Mouse (Mus musculus) MEL (cell line): ENCODE data around the gene Try4.

Experiments used
- CHD1 ChIP-seq: IDR thresholded peaks from 2 replicates; pipeline ENCODE4 v1.6.1; 2012; ENCODE audit warnings: low read depth, mild to moderate bottlenecking, inconsistent platforms, low read length, improper control_type of control experiment
- CTCF ChIP-seq, 3 experiments: IDR thresholded peaks in 2 of 3; conservative IDR thresholded peaks in 1 of 3; 2 replicates each; pipeline ENCODE4 v1.5.1; 2011 to 2012; ENCODE audit warnings: low read length in 3 of 3, low read depth in 2 of 3, mild to moderate bottlenecking in 2 of 3, improper control_type of control experiment in 1 of 3, inconsistent platforms in 1 of 3, mixed read lengths in 1 of 3, moderate library complexity in 1 of 3; ENCODE audit not compliant: control insufficient read depth in 1 of 3, insufficient read depth in 1 of 3, poor library complexity in 1 of 3, severe bottlenecking in 1 of 3
- EP300 ChIP-seq, 2 experiments: IDR thresholded peaks; 2 replicates each; pipeline ENCODE4 v1.6.1; 2011; ENCODE audit warnings: improper control_type of control experiment in 2 of 2, low read length in 2 of 2, low read depth in 1 of 2, mild to moderate bottlenecking in 1 of 2
- HCFC1 ChIP-seq: IDR thresholded peaks from 2 replicates; pipeline ENCODE4 v1.6.1; 2012; ENCODE audit warnings: low read depth, mild to moderate bottlenecking, inconsistent platforms, low read length, improper control_type of control experiment, moderate library complexity
- JUND ChIP-seq: IDR thresholded peaks from 2 replicates; pipeline ENCODE4 v1.6.1; 2011; ENCODE audit warnings: low read depth, mild to moderate bottlenecking, improper control_type of control experiment, low read length
- MXI1 ChIP-seq: IDR thresholded peaks from 2 replicates; pipeline ENCODE4 v1.6.1; 2011; ENCODE audit warnings: mild to moderate bottlenecking, low read depth, low read length, improper control_type of control experiment
- POLR2A ChIP-seq, 2 experiments: IDR thresholded peaks; 2 replicates each; pipeline ENCODE4 v1.6.1; 2011 to 2012; ENCODE audit warnings: low read length in 2 of 2, mild to moderate bottlenecking in 2 of 2, control low read depth in 1 of 2, improper control_type of control experiment in 1 of 2, low read depth in 1 of 2, moderate library complexity in 1 of 2; ENCODE audit not compliant: control insufficient read depth in 1 of 2, insufficient read depth in 1 of 2, poor library complexity in 1 of 2
- USF1 ChIP-seq: IDR thresholded peaks from 2 replicates; pipeline ENCODE4 v1.6.1; 2014; ENCODE audit warnings: low read depth, mild to moderate bottlenecking, inconsistent platforms, low read length, improper control_type of control experiment, moderate library complexity
- ZMIZ1 ChIP-seq: IDR thresholded peaks from 2 replicates; pipeline ENCODE4 v1.6.1; 2012; ENCODE audit warnings: low read depth, mild to moderate bottlenecking, inconsistent platforms, low read length, improper control_type of control experiment, moderate library complexity

DNA sequence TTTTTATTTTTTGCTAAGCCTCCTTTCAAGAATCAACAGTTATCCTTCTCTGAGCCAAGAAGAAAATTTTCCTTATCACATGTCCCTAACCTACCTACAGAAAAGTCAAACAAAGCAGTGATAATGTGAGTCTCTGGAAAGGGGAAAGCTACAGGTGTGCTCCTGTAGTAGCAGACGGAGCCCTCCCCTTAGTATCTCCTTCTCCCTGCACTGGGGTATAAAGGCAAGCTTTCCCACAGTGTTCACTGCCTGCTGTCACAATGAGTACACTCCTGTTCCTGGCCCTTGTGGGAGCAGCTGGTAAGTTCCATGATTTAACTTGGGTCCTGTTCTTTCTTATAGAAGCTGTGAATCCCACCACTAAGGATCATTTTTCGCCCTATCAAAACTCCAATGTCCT lies 51.9 kb downstream of the Try4 start, which contains the start of gene Try10:
- TF ChIP-seq CHD1 (no peak), USF1 (no peak), CTCF (IDR thresholded peaks at IDR 0.05 in 2 of 3, conservative IDR thresholded peaks at IDR 0.05 in 1 of 3; ENCODE audit: control insufficient read depth in 1 of 3, insufficient read depth in 1 of 3, low read depth in 2 of 3, low read length in 3 of 3, poor library complexity in 1 of 3, severe bottlenecking in 1 of 3) (no peak), POLR2A (IDR thresholded peaks at IDR 0.05; ENCODE audit: control insufficient read depth in 1 of 2, insufficient read depth in 1 of 2, low read depth in 1 of 2, low read length in 2 of 2, poor library complexity in 1 of 2) (no peak), MXI1 (no peak), EP300 (IDR thresholded peaks at IDR 0.05; ENCODE audit: low read depth in 1 of 2, low read length in 2 of 2) (no peak), JUND (no peak), ZMIZ1 (no peak), HCFC1 (no peak)
